Mouse (Mus musculus) lung, postnatal 0 days (tissue): ENCODE data around the gene Psma3. TPM values are rescaled to one million over a fixed set of nuclear protein-coding genes. Genes with fewer than 3 reads are reported as not detected.
A peak's percentile ranks its signal among the peaks of the same experiment; 100 is the strongest.

ENCODE experiments used
- ATAC-seq: fragments of 200-750 bp; cut with Nextera tagmentation; 2 replicates; pipeline ENCODE4 v1.8.0; 2017; ENCODE audit warnings: moderate library complexity
- DNase-seq: peaks from one replicate; pipeline ENCODE4 v3.0.0-alpha.2; 2016; ENCODE audit warnings: low spot score
- H3K27ac ChIP-seq: fragments of 300-500 bp; sonication (generic); 2 replicates; pipeline ENCODE4 v1.5.1; 2014; ENCODE audit warnings: antibody characterized with exemption, mild to moderate bottlenecking, low read length, mixed read lengths
- H3K27me3 ChIP-seq: fragments of 300-500 bp; sonication (generic); replicated peaks from 2 replicates; pipeline ENCODE4 v1.6.1; 2014; ENCODE audit warnings: low read length, mixed read lengths; ENCODE audit not compliant: insufficient read depth
- H3K36me3 ChIP-seq: fragments of 300-500 bp; sonication (generic); 2 replicates; pipeline ENCODE4 v1.6.1; 2014; ENCODE audit warnings: low read length, mixed read lengths; ENCODE audit not compliant: insufficient read depth
- H3K4me1 ChIP-seq: fragments of 300-500 bp; sonication (generic); 2 replicates; pipeline ENCODE4 v1.6.1; 2014; ENCODE audit warnings: antibody characterized with exemption, low read depth, low read length, mixed read lengths; ENCODE audit not compliant: insufficient read depth
- H3K4me2 ChIP-seq: fragments of 300-500 bp; sonication (generic); replicated peaks from 2 replicates; pipeline ENCODE4 v1.6.1; 2014; ENCODE audit warnings: low read depth, mild to moderate bottlenecking, low read length, moderate library complexity, mixed read lengths
- H3K4me3 ChIP-seq: fragments of 300-500 bp; sonication (generic); 2 replicates; pipeline ENCODE4 v1.5.1; 2014; ENCODE audit warnings: low read depth, low read length
- H3K9ac ChIP-seq: fragments of 300-500 bp; sonication (generic); replicated peaks from 2 replicates; pipeline ENCODE4 v1.6.1; 2014; ENCODE audit warnings: low read depth, mild to moderate bottlenecking
- H3K9me3 ChIP-seq: fragments of 300-500 bp; sonication (generic); 2 replicates; pipeline ENCODE4 v1.6.1; 2016; ENCODE audit warnings: low read length, mixed read lengths
- CTCF ChIP-seq: IDR thresholded peaks from 2 replicates; pipeline ENCODE4 v1.5.1; 2016; ENCODE audit warnings: antibody characterized with exemption, mild to moderate bottlenecking
- EP300 ChIP-seq: IDR thresholded peaks from 2 replicates; pipeline ENCODE4 v1.6.1; 2016; ENCODE audit warnings: antibody characterized with exemption, mild to moderate bottlenecking, control low read depth
- WGBS: fragments of 180-500 bp; shearing (Covaris S2); extraction: QIAGEN DNeasy Blood & Tissue Kit; methylation state at CpG from one replicate; pipeline ENCODE4 v1.1.7; 2014; 5-methylcytosine and 5-hydroxymethylcytosine counted together
- polyA plus RNA-seq: library from polyadenylated mRNA; unstranded; fragments of >200 nt; fragmentation: Nextera tagmentation; extraction: Ambion mirVana; gene quantifications from 2 replicates; pipeline ENCODE4 v1.2.1, GENCODE M21; 2015

The Psma3 gene
- 375 and 418 TPM in 2 replicates for polyA plus RNA-seq

- H3K9me3 ChIP-seq = no peaks in the 10 kb centered on the region
- H3K4me2 ChIP-seq = peak within 1 kb of the TSS; percentile 50
- DNase-seq = peak; percentile 98
- WGBS = under 1% methylated on average over 70 of the region's 71 CpGs
- H3K4me1 ChIP-seq = 0 out of 2 replicates have a peak, but pooled peaks cover 5% of the 10 kb centered on the region
- H3K36me3 ChIP-seq = no peaks in the 10 kb centered on the region
- peak within 1 kb of the TSS; percentile 99 for H3K27ac ChIP-seq
- peak within 1 kb of the TSS; percentile 93 for H3K9ac ChIP-seq
- H3K4me3 ChIP-seq = peak within 1 kb of the TSS; percentile 76
- peak; percentile 99 for ATAC-seq
- TF ChIP-seq CTCF = peak; percentile 38
- TF ChIP-seq EP300 = no peak
- no peaks in the 10 kb centered on the region for H3K27me3 ChIP-seq
These were observed at the start of gene Psma3 for GRCm38 (mm10) chr12:70974441-70975266. Psma3 (plus strand) TSS chr12:70974621.

GRCm38 (mm10) chr12:70929781-70930180, 44.6 kb upstream of the Psma3 start:
- Histone ChIP-seq H3K36me3 (no peaks in the 10 kb centered on the region), H3K4me2 (no peak overlapping the region), H3K27me3 (no peaks in the 10 kb centered on the region), H3K4me3 (no peak overlapping the region), H3K4me1 (no peaks in the 10 kb centered on the region), H3K9me3 (no peaks in the 10 kb centered on the region), H3K27ac (no peak overlapping the region), H3K9ac (no peak overlapping the region)
- TF ChIP-seq CTCF (no peak), EP300 (no peak)
- WGBS = 74% methylated on average over 4 of the region's 4 CpGs
- ATAC-seq = no peak
- DNase-seq = no peak

GRCm38 (mm10) chr12:70937150-70937549, 37.3 kb upstream of the Psma3 start:
- Histone ChIP-seq H3K4me3 (peak overlapping the region; percentile 93), H3K27ac (peak overlapping the region; percentile 85), H3K36me3 (no peaks in the 10 kb centered on the region), H3K27me3 (no peaks in the 10 kb centered on the region), H3K9ac (peak overlapping the region; percentile 91), H3K9me3 (no peaks in the 10 kb centered on the region), H3K4me2 (peak overlapping the region; percentile 72), H3K4me1 (no peaks in the 10 kb centered on the region; the same call in 1 of the 2 replicates)
- DNase-seq = no peak
- no peak for TF ChIP-seq EP300
- TF ChIP-seq CTCF = no peak
- 39% methylated on average over 6 of the region's 12 CpGs for WGBS
- peak; percentile 38 for ATAC-seq

GRCm38 (mm10) chr12:70937571-70938384, 36.6 kb upstream of the Psma3 start, which contains the start of gene Actr10:
Actr10 (plus strand) TSS chr12:70937857.
- no peaks in the 10 kb centered on the region for H3K36me3 ChIP-seq
- no peaks in the 10 kb centered on the region; the same call in 1 of the 2 replicates for H3K4me1 ChIP-seq
- peak; percentile 95 for DNase-seq
- H3K4me2 ChIP-seq = peak within 1 kb of the TSS; percentile 72
- H3K27ac ChIP-seq = peak within 1 kb of the TSS; percentile 85
- no peaks in the 10 kb centered on the region for H3K9me3 ChIP-seq
- peak within 1 kb of the TSS; percentile 91 for H3K9ac ChIP-seq
- peak; percentile 98 for ATAC-seq
- H3K4me3 ChIP-seq = peak within 1 kb of the TSS; percentile 93
- under 1% methylated on average over 57 of the region's 59 CpGs for WGBS
- TF ChIP-seq EP300 = no peak
- no peak for TF ChIP-seq CTCF
- no peaks in the 10 kb centered on the region for H3K27me3 ChIP-seq

- H3K9ac ChIP-seq = no peak overlapping the region
- no peaks in the 10 kb centered on the region; the same call in 1 of the 2 replicates for H3K4me1 ChIP-seq
- ATAC-seq (no peak), DNase-seq (no peak)
- no peak overlapping the region for H3K4me3 ChIP-seq
- no peak overlapping the region for H3K27ac ChIP-seq
- H3K36me3 ChIP-seq = peaks cover 7% of the 10 kb centered on the region
- 94% methylated on average over 7 of the region's 7 CpGs for whole genome bisulfite sequencing
- no peaks in the 10 kb centered on the region for H3K9me3 ChIP-seq
- no peak overlapping the region for H3K4me2 ChIP-seq
- no peak for TF ChIP-seq CTCF
- TF ChIP-seq EP300 = no peak
- no peaks in the 10 kb centered on the region for H3K27me3 ChIP-seq
These were observed 33.6 kb upstream of the Psma3 start for GRCm38 (mm10) chr12:70940806-70941205.

GRCm38 (mm10) chr12:70944181-70944580, 30.2 kb upstream of the Psma3 start:
- no peak for ATAC-seq
- Histone ChIP-seq H3K27ac (no peak overlapping the region), H3K9me3 (no peaks in the 10 kb centered on the region), H3K9ac (no peak overlapping the region), H3K27me3 (no peaks in the 10 kb centered on the region), H3K4me3 (no peak overlapping the region), H3K4me2 (no peak overlapping the region), H3K36me3 (peaks cover 7% of the 10 kb centered on the region), H3K4me1 (no peaks in the 10 kb centered on the region)
- WGBS = 93% methylated on average over 5 of the region's 5 CpGs
- TF ChIP-seq CTCF = no peak
- TF ChIP-seq EP300 = no peak
- DNase-seq = no peak
